Mouse (Mus musculus): ENCODE measurements around the gene Dad1. TPM values are rescaled to one million over a fixed set of nuclear protein-coding genes. Genes with fewer than 3 reads are reported as not detected.

Dad1 gene
- polyA plus RNA-seq, 1 experiment = 130 TPM

DNA sequence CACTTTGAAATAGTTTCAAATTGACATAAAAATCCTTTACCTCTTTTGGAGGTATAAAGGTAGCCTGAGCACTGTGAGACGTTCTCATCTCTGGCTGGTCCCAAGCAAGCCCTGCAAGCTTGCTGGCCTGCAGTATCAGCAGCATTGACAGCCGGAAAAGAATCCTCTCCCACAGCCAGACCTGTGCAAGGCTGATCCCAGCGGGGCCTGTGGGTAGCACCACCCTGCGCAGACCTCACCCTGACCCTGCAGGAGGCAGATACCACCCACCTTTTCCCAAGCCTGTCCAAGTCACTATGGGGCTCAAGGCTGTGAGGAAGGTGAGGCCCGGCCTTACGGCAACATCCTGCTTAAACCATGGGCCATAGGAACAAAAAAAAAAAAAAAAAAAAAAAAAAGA is 12.0 kb upstream of the Dad1 start:
- Histone ChIP-seq H3K27ac (ENCODE audit: insufficient read depth, low read depth, low read length) (no peak overlapping the region), H3K4me1 (ENCODE audit: control insufficient read depth, insufficient read depth, low read length) (no peaks in the 10 kb centered on the region), H3K4me3 (ENCODE audit: insufficient read depth, low read length) (no peak overlapping the region)
- TF ChIP-seq CTCF (IDR thresholded peaks at IDR 0.05; ENCODE audit: low read depth, low read length) (no peak), POLR2A (IDR thresholded peaks at IDR 0.05; ENCODE audit: borderline replicate concordance, low read depth, low read length) (no peak)

DNA sequence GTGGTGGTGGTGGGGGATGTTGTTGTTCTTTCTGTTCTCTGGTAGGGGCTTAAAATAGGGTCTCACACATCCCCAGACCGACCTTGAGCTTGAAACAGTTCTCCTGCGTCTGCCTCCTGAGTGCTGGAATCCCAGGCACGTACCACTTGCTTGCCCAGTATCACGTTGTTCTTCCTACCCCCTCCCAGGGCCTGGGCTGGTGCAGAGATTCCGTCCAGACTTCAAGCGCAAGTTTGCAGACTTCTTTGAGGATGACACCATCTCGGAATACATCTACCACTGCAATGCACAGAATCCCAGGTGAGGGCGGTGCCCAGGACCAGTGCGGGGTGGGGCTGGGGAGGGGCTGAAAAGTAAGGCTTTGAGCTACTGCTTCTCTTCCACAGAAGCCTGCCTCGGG is 11.2 kb upstream of the Dad1 start:
- H3K4me1 ChIP-seq (ENCODE audit: control insufficient read depth, insufficient read depth, low read length) = peaks cover 7% of the 10 kb centered on the region
- TF ChIP-seq POLR2A (IDR thresholded peaks at IDR 0.05; ENCODE audit: borderline replicate concordance, low read depth, low read length) = no peak
- TF ChIP-seq CTCF (IDR thresholded peaks at IDR 0.05; ENCODE audit: low read depth, low read length) = no peak
- H3K27ac ChIP-seq (ENCODE audit: insufficient read depth, low read depth, low read length) = no peak overlapping the region
- no peak overlapping the region for H3K4me3 ChIP-seq (ENCODE audit: insufficient read depth, low read length)

DNA sequence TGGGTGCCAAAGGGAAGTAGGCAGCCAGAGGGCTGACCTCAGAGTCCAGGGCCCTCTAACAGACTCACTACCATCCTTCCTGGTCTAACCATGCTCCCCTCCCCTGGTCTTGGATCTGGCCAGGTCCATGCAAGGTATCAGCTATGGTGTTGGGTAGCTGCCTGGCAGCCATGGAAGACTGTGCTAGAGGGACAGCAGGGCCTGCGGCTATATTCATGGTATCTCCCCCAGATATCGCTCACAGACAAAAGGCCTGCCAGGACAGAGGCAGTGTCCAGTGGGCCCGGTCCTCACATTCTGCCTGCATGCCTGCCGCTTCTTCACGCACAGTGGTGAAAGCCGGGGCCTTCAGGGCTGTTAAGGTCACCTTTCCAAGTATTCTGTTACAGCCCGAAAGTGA is 10.3 kb upstream of the Dad1 start:
- no peak for TF ChIP-seq POLR2A (IDR thresholded peaks at IDR 0.05; ENCODE audit: borderline replicate concordance, low read depth, low read length)
- no peak for TF ChIP-seq CTCF (IDR thresholded peaks at IDR 0.05; ENCODE audit: low read depth, low read length)
- Histone ChIP-seq H3K4me1 (ENCODE audit: control insufficient read depth, insufficient read depth, low read length) (peaks cover 11% of the 10 kb centered on the region), H3K4me3 (ENCODE audit: insufficient read depth, low read length) (no peak overlapping the region), H3K27ac (ENCODE audit: insufficient read depth, low read depth, low read length) (no peak overlapping the region)

DNA sequence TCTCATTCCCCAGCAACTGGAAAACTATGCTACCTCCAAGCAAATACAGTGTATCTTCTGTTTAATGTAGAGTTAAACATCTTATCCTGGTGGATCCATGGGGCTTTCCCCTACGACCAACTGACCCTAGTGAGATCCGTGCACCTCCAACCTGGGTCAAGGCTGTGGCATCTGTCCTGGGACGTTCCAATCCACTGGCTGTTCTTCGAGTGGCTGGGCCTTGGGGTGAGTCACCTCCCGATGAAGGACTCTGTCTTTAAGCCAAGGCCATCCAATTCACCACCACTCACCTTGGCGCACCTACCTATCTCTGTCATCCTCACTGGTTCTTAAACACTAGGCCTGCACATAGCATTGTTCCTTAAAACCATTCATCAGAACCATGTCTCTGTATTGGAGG is 9.2 kb upstream of the Dad1 start:
- H3K4me3 ChIP-seq (ENCODE audit: insufficient read depth, low read length) = no peak overlapping the region
- H3K4me1 ChIP-seq (ENCODE audit: control insufficient read depth, insufficient read depth, low read length) = peaks cover 18% of the 10 kb centered on the region
- TF ChIP-seq CTCF (IDR thresholded peaks at IDR 0.05; ENCODE audit: low read depth, low read length) = no peak
- TF ChIP-seq POLR2A (IDR thresholded peaks at IDR 0.05; ENCODE audit: borderline replicate concordance, low read depth, low read length) = no peak
- H3K27ac ChIP-seq (ENCODE audit: insufficient read depth, low read depth, low read length) = no peak overlapping the region

DNA sequence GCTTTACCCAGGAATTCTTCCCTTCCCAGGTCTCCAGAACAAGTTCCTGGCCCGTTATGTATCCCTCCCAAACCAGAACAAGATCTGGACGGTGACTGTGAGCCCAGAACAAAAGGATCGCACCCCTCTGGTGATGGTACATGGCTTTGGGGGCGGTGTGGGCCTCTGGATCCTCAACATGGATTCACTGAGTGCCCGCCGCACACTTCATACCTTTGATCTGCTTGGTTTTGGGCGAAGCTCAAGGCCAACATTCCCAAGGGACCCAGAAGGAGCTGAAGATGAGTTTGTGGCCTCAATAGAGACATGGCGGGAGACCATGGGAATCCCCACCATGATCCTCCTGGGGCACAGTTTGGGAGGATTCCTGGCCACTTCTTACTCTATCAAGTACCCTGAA is 8.7 kb upstream of the Dad1 start:
- TF ChIP-seq POLR2A (IDR thresholded peaks at IDR 0.05; ENCODE audit: borderline replicate concordance, low read depth, low read length) (no peak), CTCF (IDR thresholded peaks at IDR 0.05; ENCODE audit: low read depth, low read length) (no peak)
- Histone ChIP-seq H3K4me1 (ENCODE audit: control insufficient read depth, insufficient read depth, low read length) (peaks cover 18% of the 10 kb centered on the region), H3K27ac (ENCODE audit: insufficient read depth, low read depth, low read length) (no peak overlapping the region), H3K4me3 (ENCODE audit: insufficient read depth, low read length) (no peak overlapping the region)

- H3K4me1 ChIP-seq (ENCODE audit: control insufficient read depth, insufficient read depth, low read length) = peaks cover 18% of the 10 kb centered on the region
- H3K27ac ChIP-seq (ENCODE audit: insufficient read depth, low read depth, low read length) = no peak overlapping the region
- H3K4me3 ChIP-seq (ENCODE audit: insufficient read depth, low read length) = no peak overlapping the region
- TF ChIP-seq CTCF (IDR thresholded peaks at IDR 0.05; ENCODE audit: low read depth, low read length) (no peak), POLR2A (IDR thresholded peaks at IDR 0.05; ENCODE audit: borderline replicate concordance, low read depth, low read length) (no peak)
Observed at GRCm38 (mm10) chr14:54261386-54261785, 7.5 kb upstream of the Dad1 start.

- no peak overlapping the region for H3K27ac ChIP-seq (ENCODE audit: insufficient read depth, low read depth, low read length)
- TF ChIP-seq CTCF (IDR thresholded peaks at IDR 0.05; ENCODE audit: low read depth, low read length) (no peak), POLR2A (IDR thresholded peaks at IDR 0.05; ENCODE audit: borderline replicate concordance, low read depth, low read length) (no peak)
- peaks cover 18% of the 10 kb centered on the region for H3K4me1 ChIP-seq (ENCODE audit: control insufficient read depth, insufficient read depth, low read length)
- H3K4me3 ChIP-seq (ENCODE audit: insufficient read depth, low read length) = peak overlapping the region; percentile 7; the same call in 1 of the 2 replicates
Observed at GRCm38 (mm10) chr14:54260196-54260595, 6.3 kb upstream of the Dad1 start.

DNA sequence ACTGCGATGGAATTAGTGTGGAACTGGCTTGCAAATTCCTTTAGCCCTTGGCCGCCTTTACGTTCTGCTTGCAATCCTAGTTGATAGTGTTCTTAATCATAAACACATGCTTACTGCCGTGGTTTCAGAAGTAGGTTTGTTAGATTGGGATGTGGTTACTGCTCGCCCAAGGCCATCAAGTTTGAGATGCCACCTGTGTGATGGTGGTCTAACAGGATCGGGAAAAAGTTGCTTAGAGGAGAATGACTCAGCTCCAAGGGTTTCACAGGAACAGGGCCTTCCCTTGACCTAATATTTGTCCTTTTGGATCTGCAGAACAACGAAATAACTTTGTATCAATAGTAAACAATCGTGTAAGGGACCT is 5.8 kb upstream of the Dad1 start:
- TF ChIP-seq POLR2A (IDR thresholded peaks at IDR 0.05; ENCODE audit: borderline replicate concordance, low read depth, low read length) = no peak
- TF ChIP-seq CTCF (IDR thresholded peaks at IDR 0.05; ENCODE audit: low read depth, low read length) = no peak
- H3K4me1 ChIP-seq (ENCODE audit: control insufficient read depth, insufficient read depth, low read length) = peaks cover 20% of the 10 kb centered on the region
- H3K27ac ChIP-seq (ENCODE audit: insufficient read depth, low read depth, low read length) = peak overlapping the region; percentile 32; the same call in 1 of the 2 replicates
- peak overlapping the region; percentile 66 for H3K4me3 ChIP-seq (ENCODE audit: insufficient read depth, low read length)

- Histone ChIP-seq H3K4me1 (ENCODE audit: control insufficient read depth, insufficient read depth, low read length) (peaks cover 21% of the 10 kb centered on the region), H3K27ac (ENCODE audit: insufficient read depth, low read depth, low read length) (peak overlapping the region; percentile 32), H3K4me3 (ENCODE audit: insufficient read depth, low read length) (peak overlapping the region; percentile 66)
- no peak for TF ChIP-seq POLR2A (IDR thresholded peaks at IDR 0.05; ENCODE audit: borderline replicate concordance, low read depth, low read length)
- TF ChIP-seq CTCF (IDR thresholded peaks at IDR 0.05; ENCODE audit: low read depth, low read length) = no peak
Observed at GRCm38 (mm10) chr14:54259003-54259721, 5.3 kb upstream of the Dad1 start.

- no peak overlapping the region for H3K27ac ChIP-seq (ENCODE audit: insufficient read depth, low read depth, low read length)
Observed at GRCm38 (mm10) chr14:54258131-54258670, 4.3 kb upstream of the Dad1 start.

More at GRCm38 (mm10) chr14:54258131-54258670, 4.3 kb upstream of the Dad1 start:
- Histone ChIP-seq H3K4me3 (ENCODE audit: insufficient read depth, low read length) (no peak overlapping the region), H3K4me1 (ENCODE audit: control insufficient read depth, insufficient read depth, low read length) (peaks cover 21% of the 10 kb centered on the region)
- TF ChIP-seq POLR2A (IDR thresholded peaks at IDR 0.05; ENCODE audit: borderline replicate concordance, low read depth, low read length) = no peak

Data from bone marrow macrophage, adult 2 months (primary cell).